Mouse (Mus musculus): ENCODE data around the gene Syn2.

Gene Syn2

DNA sequence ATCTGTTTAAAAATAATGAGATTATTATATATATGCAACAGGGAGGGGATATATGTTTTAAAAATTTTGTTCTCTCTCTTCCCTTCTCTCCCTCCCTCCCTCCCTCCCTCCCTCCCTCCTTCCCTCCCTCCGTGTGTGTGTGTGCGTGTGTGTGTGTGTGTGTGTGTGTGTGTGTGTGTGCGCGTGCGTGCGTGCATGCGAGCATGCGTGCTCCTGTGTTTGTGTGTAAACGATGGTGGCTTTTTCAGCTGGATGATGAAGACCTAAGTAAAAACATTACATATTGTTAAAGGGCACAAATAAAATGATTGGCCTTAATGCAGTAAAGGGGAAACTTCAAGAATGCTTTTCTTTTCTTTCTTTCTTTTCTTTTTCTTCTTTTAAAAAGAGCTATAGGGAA, 1.5 kb downstream of the Syn2 start:
- Histone ChIP-seq H3K36me3 (ENCODE audit: control insufficient read depth, insufficient read depth, low read length, poor library complexity, severe bottlenecking) (no peaks in the 10 kb centered on the region), H3K27me3 (ENCODE audit: control insufficient read depth, insufficient read depth, low read length, poor library complexity, severe bottlenecking) (no peaks in the 10 kb centered on the region)
- DNase-seq (ENCODE audit: low read depth, low spot score), result no peak

DNA sequence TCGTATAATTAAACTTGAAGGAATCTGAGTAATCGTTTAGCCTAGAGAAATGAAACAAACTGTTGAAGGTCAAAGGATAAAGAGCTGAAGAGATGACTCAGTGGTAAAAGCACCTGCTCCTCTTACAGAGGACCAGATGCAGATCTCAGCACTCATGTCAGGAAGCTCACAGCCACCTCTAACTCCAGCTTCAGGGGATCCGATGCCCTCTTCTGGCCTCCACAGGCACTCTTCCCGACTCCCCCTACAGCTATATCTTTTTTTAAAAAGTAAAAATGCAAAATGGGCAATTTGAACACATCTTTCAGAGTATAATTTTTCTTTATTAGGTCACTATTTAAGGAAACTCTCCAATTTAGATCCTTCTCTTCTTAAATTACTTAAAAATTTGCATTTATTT, 6.7 kb downstream of the Syn2 start:
- H3K27me3 ChIP-seq (ENCODE audit: control insufficient read depth, insufficient read depth, low read length, poor library complexity, severe bottlenecking), result no peaks in the 10 kb centered on the region
- no peaks in the 10 kb centered on the region for H3K36me3 ChIP-seq (ENCODE audit: control insufficient read depth, insufficient read depth, low read length, poor library complexity, severe bottlenecking)
- DNase-seq (ENCODE audit: low read depth, low spot score), result no peak

DNA sequence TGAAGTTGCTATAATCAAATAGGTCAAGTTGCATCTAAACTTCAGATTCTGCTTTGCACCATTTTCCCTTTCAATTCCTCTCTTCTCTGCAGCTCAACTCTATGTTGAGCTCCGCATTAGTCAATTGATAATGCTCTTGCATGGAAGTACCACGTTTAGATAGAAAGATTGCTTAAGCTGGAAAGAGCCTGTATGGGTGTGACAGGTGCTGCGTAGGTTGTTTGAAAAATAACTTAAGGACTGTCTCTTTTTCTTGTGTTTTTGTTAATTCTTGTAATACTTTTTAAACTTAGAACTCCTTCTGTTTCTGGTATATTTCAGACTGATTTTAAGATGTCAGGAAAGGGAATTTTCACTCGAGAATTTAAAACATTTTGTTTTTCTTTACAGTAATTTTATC, 26.5 kb downstream of the Syn2 start:
- no peak for DNase-seq (ENCODE audit: low read depth, low spot score)
- H3K27me3 ChIP-seq (ENCODE audit: control insufficient read depth, insufficient read depth, low read length, poor library complexity, severe bottlenecking), result no peaks in the 10 kb centered on the region
- no peaks in the 10 kb centered on the region for H3K36me3 ChIP-seq (ENCODE audit: control insufficient read depth, insufficient read depth, low read length, poor library complexity, severe bottlenecking)

DNA sequence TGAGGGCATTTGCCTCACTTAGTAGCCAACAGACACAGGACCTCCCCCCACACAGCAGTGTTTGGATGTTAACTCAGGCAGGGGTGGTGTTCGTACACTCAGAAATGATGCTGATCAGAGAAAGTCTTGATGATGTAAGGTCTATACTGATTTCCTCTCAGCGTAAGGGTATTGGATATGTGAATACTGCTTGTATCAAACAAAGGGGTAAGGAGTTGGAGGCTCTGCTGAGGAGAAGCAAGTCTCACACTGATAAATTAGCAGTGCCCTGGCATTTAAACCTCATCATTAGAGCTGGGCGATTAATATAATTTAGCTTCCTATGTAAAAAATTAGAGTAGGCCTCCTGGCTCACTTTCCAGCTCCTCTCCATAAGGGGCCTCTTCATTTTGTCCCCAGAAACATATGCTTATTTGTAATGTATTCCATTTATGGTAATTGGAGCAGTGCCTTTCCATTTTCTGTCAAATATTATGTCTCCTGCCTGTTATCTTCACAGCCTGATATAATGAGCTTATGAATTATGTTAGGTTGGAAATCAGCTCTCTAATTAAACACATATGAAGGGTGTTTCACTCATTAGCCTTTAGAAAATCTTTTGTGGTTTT, 31.3 kb downstream of the Syn2 start:
- H3K36me3 ChIP-seq (ENCODE audit: control insufficient read depth, insufficient read depth, low read length, poor library complexity, severe bottlenecking), result no peaks in the 10 kb centered on the region
- no peaks in the 10 kb centered on the region for H3K27me3 ChIP-seq (ENCODE audit: control insufficient read depth, insufficient read depth, low read length, poor library complexity, severe bottlenecking)
- no peak for DNase-seq (ENCODE audit: low read depth, low spot score)

DNA sequence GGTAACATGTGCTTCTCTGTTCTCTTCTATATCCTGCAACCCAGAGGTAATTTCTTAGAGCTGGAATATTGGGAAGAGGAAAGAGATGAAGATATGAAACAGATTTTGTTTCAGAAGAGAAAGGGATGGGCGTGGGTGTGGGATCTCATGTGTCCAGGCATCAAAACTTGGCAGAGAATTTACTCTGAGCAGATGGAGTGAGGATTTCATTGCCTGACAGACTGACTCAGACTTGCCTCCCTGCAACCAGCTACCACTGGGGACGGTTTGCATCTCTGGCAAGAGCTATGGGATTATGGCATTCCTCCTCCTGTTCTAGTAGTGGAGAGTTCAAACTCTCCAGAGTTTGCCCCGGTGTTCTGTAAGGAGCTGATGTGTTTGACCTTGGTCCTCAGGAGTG, 34.2 kb downstream of the Syn2 start:
- DNase-seq (ENCODE audit: low read depth, low spot score), result no peak
- Histone ChIP-seq H3K27me3 (ENCODE audit: control insufficient read depth, insufficient read depth, low read length, poor library complexity, severe bottlenecking) (no peaks in the 10 kb centered on the region), H3K36me3 (ENCODE audit: control insufficient read depth, insufficient read depth, low read length, poor library complexity, severe bottlenecking) (no peaks in the 10 kb centered on the region)

DNA sequence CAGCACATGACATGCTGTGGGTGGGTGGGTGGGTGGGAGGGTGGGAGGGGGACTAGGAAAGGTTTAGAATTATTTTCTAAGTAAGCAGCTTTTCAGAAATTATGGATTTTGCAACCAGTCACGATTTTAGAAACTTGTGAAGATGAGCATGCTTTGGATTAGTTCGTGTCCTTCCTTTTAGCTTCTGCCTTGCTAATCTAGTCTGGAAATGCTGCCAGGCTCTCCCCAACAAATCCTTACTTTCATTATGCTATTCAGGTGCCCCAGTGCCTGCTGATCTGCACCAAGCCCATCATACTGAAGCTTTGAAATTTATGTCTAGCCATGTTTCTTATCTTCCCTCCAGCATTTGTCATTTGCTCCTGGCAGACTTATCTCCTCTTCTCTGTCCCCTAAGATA, 34.8 kb downstream of the Syn2 start:
- no peaks in the 10 kb centered on the region for H3K27me3 ChIP-seq (ENCODE audit: control insufficient read depth, insufficient read depth, low read length, poor library complexity, severe bottlenecking)
- DNase-seq (ENCODE audit: low read depth, low spot score), result no peak
- no peaks in the 10 kb centered on the region for H3K36me3 ChIP-seq (ENCODE audit: control insufficient read depth, insufficient read depth, low read length, poor library complexity, severe bottlenecking)

DNA sequence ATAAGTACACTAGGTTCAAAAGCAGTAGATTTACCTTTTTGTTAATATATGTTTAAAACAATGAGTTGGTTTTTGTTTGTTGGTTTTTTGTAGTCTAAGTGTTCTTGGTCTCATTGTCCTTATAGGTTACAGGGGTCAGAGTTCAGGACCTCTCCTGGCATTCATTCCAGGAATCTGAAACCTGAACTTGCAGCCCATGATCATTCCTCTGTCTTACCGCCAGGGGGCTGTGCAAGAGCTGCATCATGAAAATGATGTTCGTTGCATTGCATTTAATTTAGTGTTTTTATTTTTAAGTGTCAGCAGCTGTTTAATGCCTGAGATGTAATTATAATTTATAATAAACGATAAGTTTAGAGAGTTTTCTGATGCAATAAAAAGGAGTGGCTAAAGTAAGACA, 40.1 kb downstream of the Syn2 start:
- peak; percentile 18 for DNase-seq (ENCODE audit: low read depth, low spot score)
- H3K36me3 ChIP-seq (ENCODE audit: control insufficient read depth, insufficient read depth, low read length, poor library complexity, severe bottlenecking), result no peaks in the 10 kb centered on the region

DNA sequence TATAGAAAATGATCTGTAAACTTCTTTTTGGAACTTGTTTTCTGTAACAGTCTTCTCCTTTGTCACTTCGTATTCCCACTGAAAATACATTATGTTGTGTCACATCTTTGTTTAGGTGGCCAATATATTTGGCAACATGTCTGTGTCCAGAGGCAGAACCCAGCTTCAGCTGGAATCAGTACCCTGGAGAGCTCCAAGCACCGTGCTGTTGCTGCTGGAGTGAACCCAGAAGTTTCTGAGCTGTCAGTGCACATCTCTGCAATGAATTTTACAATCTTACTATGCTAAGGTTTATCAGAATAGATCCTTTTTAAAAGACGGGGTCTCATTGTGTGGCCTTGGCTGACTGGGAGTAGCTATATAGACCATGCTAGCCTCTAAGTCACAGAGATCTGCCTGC, 44.1 kb downstream of the Syn2 start:
- no peaks in the 10 kb centered on the region for H3K36me3 ChIP-seq (ENCODE audit: control insufficient read depth, insufficient read depth, low read length, poor library complexity, severe bottlenecking)
- no peaks in the 10 kb centered on the region for H3K27me3 ChIP-seq (ENCODE audit: control insufficient read depth, insufficient read depth, low read length, poor library complexity, severe bottlenecking)
- DNase-seq (ENCODE audit: low read depth, low spot score), result peak; percentile 8

More for the DNA sequence above, 40.1 kb downstream of the Syn2 start:
- H3K27me3 ChIP-seq (ENCODE audit: control insufficient read depth, insufficient read depth, low read length, poor library complexity, severe bottlenecking), result no peaks in the 10 kb centered on the region

DNA sequence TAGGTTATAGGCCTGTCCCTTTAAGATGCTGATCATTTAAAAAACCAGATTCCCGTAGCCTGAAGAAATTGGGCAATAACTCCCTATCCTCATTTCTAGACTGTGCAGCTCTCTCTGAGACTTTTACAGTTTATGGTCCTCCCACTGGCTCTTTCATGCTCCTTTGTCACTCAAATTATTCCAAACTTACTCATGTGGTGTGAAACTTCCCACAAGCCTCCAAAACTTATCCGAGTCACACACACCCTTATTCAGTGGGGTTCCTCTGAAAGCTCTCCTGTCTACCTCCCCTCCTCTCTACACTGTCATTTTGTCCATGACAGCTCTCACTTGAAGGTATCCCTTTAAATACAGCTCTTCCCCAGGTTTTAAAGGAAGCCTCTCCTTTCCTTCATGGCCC, 46.4 kb downstream of the Syn2 start:
- DNase-seq (ENCODE audit: low read depth, low spot score), result no peak
- H3K36me3 ChIP-seq (ENCODE audit: control insufficient read depth, insufficient read depth, low read length, poor library complexity, severe bottlenecking), result no peaks in the 10 kb centered on the region
- no peaks in the 10 kb centered on the region for H3K27me3 ChIP-seq (ENCODE audit: control insufficient read depth, insufficient read depth, low read length, poor library complexity, severe bottlenecking)

DNA sequence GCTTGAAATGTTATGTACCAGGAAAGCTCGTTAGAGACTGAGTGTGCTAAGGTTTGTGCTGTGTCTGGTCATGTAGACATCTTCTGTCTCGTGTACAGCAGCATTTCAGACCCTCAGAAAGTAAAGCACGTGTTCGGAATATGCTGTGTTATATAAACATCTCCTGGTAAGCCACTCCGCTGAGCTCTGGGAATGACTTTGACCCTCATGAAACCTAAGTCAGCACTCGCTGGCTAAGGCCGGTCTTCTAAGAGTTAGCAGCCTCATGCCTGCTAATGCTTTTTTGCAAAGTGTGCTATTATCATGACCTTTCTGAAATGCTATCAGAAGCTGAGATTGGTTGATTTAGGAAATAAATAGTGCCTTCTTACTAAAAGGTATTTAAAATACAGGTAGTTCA, 56.4 kb downstream of the Syn2 start:
- Histone ChIP-seq H3K27me3 (ENCODE audit: control insufficient read depth, insufficient read depth, low read length, poor library complexity, severe bottlenecking) (no peaks in the 10 kb centered on the region), H3K36me3 (ENCODE audit: control insufficient read depth, insufficient read depth, low read length, poor library complexity, severe bottlenecking) (no peaks in the 10 kb centered on the region)
- DNase-seq (ENCODE audit: low read depth, low spot score), result no peak

DNA sequence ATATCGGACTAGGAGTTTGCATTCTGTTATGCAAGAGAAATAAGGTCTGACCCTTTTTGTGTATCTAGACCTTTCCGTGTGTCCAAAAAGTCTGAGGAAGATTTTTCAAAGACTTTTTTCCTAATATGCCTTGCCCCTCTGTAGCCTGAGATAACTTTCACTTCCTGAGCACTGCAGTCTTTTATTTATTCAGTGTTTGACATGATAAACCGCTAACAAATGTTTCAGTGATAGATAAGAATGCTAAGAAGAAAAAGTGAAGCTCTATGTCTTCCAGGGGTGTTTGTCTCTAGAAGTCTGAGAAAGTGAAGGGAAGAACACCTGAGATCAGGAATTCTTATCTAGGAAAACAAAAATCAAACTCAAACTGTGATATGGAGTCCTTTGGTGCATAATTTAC, 66.1 kb downstream of the Syn2 start:
- no peaks in the 10 kb centered on the region for H3K36me3 ChIP-seq (ENCODE audit: control insufficient read depth, insufficient read depth, low read length, poor library complexity, severe bottlenecking)
- DNase-seq (ENCODE audit: low read depth, low spot score), result no peak
- no peaks in the 10 kb centered on the region for H3K27me3 ChIP-seq (ENCODE audit: control insufficient read depth, insufficient read depth, low read length, poor library complexity, severe bottlenecking)

DNA sequence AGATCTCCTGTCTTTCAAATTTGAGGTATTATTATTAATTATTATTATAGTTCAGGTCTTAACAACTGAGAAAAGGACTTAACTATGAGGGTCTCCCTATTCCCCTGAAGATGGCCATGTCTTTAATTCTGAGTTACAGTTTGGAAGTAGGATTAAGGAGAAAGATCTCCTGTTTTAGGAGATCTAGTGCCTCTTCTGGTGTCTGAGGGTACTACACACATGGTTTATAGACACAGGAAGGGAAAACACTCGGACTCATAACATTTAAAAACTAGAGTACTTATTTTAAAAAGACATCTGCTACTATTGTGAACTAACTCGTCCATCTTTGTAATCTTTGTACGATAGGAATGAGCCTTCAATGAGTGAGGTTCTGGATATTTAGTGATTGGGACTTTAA, 68.3 kb downstream of the Syn2 start:
- Histone ChIP-seq H3K27me3 (ENCODE audit: control insufficient read depth, insufficient read depth, low read length, poor library complexity, severe bottlenecking) (no peaks in the 10 kb centered on the region), H3K36me3 (ENCODE audit: control insufficient read depth, insufficient read depth, low read length, poor library complexity, severe bottlenecking) (no peaks in the 10 kb centered on the region)
- DNase-seq (ENCODE audit: low read depth, low spot score), result no peak

DNA sequence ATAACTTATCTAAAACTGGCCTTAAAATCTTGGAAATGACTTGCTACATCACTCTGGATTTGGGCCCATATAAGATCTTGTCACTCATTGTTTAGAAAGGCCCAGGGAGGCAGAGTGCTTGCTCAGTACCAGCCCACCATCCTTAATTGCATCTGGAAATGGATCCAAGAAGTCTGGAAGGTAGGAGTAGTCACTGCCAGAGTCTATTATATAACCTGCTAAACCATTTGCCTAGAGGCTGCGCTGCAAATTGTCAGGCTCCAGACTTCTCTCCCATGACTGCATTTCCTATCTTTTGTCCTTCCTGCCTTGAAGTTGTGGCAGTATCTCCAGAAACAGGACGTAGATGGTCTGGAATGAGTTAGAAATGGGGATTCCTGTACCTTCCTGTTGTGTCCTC, 75.5 kb downstream of the Syn2 start:
- Histone ChIP-seq H3K27me3 (ENCODE audit: control insufficient read depth, insufficient read depth, low read length, poor library complexity, severe bottlenecking) (no peaks in the 10 kb centered on the region), H3K36me3 (ENCODE audit: control insufficient read depth, insufficient read depth, low read length, poor library complexity, severe bottlenecking) (no peaks in the 10 kb centered on the region)
- no peak for DNase-seq (ENCODE audit: low read depth, low spot score)

DNA sequence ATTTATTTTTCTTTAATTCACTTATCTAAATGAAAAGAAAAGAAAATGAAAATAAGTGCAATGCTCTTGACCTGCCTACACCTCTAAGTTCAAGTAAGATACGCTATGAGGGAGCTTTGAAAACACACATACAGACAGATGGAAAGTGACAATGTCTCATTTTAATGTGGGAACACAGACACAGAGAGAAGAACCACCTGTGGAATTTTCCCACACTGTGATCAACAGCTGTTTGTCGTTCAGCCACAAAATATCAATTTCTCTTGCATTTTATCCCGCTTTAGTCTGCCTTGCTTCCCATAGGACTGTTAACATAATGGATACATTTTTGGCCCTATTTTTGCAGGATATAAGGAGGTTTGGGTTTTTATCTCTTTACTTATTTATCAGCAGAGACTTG, 76.1 kb downstream of the Syn2 start:
- Histone ChIP-seq H3K27me3 (ENCODE audit: control insufficient read depth, insufficient read depth, low read length, poor library complexity, severe bottlenecking) (no peaks in the 10 kb centered on the region), H3K36me3 (ENCODE audit: control insufficient read depth, insufficient read depth, low read length, poor library complexity, severe bottlenecking) (no peaks in the 10 kb centered on the region)
- DNase-seq (ENCODE audit: low read depth, low spot score), result no peak

DNA sequence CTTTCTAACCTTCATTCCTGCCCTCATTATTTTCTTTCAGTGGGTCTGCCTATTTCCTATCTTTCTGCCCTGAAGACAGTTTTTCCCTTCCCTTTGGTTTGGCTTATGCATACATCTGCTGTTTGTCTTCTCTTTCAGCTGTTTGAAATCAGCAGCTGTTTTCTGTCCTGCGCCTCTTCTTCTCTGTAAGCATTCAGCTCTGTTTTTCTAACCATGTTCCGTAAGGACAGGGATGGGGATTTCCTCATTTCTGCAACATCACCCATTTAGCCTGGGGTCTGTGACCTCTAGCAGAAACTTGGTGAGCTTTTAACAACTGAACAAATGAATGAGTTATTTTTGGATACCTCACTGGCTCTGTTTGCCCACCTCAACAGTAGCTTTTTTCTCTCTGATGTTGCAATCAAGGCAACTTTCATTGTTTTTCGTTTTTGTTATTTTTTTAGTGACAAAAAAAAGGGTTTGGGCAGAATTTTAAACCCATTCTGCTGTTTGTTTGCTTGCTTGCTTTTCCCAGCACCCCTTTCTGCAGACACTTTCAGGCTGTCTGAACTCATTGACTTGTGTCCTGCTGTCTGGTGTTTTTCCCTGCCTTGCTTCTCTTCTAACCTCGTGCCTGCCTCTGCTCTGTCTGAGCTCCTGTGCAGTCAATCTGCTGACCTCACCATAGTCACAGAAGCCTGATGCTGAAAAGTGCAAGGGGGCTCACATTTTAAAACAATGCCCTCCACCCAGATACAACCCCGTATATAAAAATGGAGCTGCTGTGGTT, 77.6 kb downstream of the Syn2 start:
- H3K36me3 ChIP-seq (ENCODE audit: control insufficient read depth, insufficient read depth, low read length, poor library complexity, severe bottlenecking), result no peaks in the 10 kb centered on the region
- H3K27me3 ChIP-seq (ENCODE audit: control insufficient read depth, insufficient read depth, low read length, poor library complexity, severe bottlenecking), result no peaks in the 10 kb centered on the region
- DNase-seq (ENCODE audit: low read depth, low spot score), result no peak

DNA sequence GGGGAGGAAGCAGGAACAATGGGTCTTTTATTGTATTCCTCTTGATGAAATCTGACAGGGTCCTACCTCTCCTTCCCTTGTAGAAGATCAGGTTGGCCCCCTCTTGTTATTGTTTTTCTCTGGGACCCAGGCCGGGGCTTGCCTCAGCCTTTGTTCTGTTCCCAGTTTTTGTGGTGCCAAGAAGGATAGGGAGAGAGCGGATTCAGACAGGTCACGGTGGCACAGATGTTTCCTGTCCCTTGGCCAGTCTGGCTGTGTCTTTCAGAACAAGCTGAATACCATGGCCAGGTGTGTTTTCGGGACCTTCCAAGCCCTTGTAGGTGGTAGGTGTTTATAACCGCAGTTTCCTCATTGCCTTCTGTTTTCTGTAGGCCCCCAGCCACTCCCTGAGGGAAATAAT, 78.4 kb downstream of the Syn2 start:
- DNase-seq (ENCODE audit: low read depth, low spot score), result no peak
- Histone ChIP-seq H3K36me3 (ENCODE audit: control insufficient read depth, insufficient read depth, low read length, poor library complexity, severe bottlenecking) (no peaks in the 10 kb centered on the region), H3K27me3 (ENCODE audit: control insufficient read depth, insufficient read depth, low read length, poor library complexity, severe bottlenecking) (no peaks in the 10 kb centered on the region)
